Mouse (Mus musculus) c-Kit-negative CD71-positive TER-119-positive erythroid progenitor cells, embryonic 14.5 days (primary cell): ENCODE results near the gene Cttnbp2.

ENCODE experiments used
- DNase-seq: peaks from one replicate; pipeline ENCODE4 v3.0.0-alpha.2; 2013; ENCODE audit warnings: low read depth, low spot score

Gene Cttnbp2

GRCm38 (mm10) chr6:18467777-18468176, 46.9 kb downstream of the Cttnbp2 start:
- DNase-seq: no peak

GRCm38 (mm10) chr6:18466227-18466626, 48.4 kb downstream of the Cttnbp2 start:
- DNase-seq: no peak

GRCm38 (mm10) chr6:18465626-18466025, 49.0 kb downstream of the Cttnbp2 start:
- DNase-seq: no peak

GRCm38 (mm10) chr6:18459657-18460056, 55.0 kb downstream of the Cttnbp2 start:
- no peak for DNase-seq

- DNase-seq: no peak
Measured at GRCm38 (mm10) chr6:18450551-18451193, 64.0 kb downstream of the Cttnbp2 start.

GRCm38 (mm10) chr6:18448078-18448477, 66.6 kb downstream of the Cttnbp2 start:
- no peak for DNase-seq

GRCm38 (mm10) chr6:18446917-18447316, 67.7 kb downstream of the Cttnbp2 start:
- no peak for DNase-seq

GRCm38 (mm10) chr6:18446359-18446758, 68.3 kb downstream of the Cttnbp2 start:
- DNase-seq: no peak

- no peak for DNase-seq
Measured at GRCm38 (mm10) chr6:18445747-18446146, 68.9 kb downstream of the Cttnbp2 start.

GRCm38 (mm10) chr6:18442303-18442702, 72.3 kb downstream of the Cttnbp2 start:
- no peak for DNase-seq

- no peak for DNase-seq
Measured at GRCm38 (mm10) chr6:18440918-18441532, 73.6 kb downstream of the Cttnbp2 start.

GRCm38 (mm10) chr6:18436127-18436812, 78.4 kb downstream of the Cttnbp2 start:
- no peak for DNase-seq

- peak; percentile 63 for DNase-seq
Measured at GRCm38 (mm10) chr6:18434828-18435531, 79.7 kb downstream of the Cttnbp2 start.

- DNase-seq: no peak
Measured at GRCm38 (mm10) chr6:18434355-18434754, 80.3 kb downstream of the Cttnbp2 start.

GRCm38 (mm10) chr6:18432362-18432761, 82.3 kb downstream of the Cttnbp2 start:
- DNase-seq: no peak

- DNase-seq: no peak
Measured at GRCm38 (mm10) chr6:18431891-18432290, 82.8 kb downstream of the Cttnbp2 start.

GRCm38 (mm10) chr6:18430062-18430461, 84.6 kb downstream of the Cttnbp2 start:
- DNase-seq: no peak

GRCm38 (mm10) chr6:18424822-18425221, 89.8 kb downstream of the Cttnbp2 start:
- no peak for DNase-seq

GRCm38 (mm10) chr6:18424367-18424766, 90.3 kb downstream of the Cttnbp2 start:
- DNase-seq: no peak

- DNase-seq: no peak
Measured at GRCm38 (mm10) chr6:18423112-18423511, 91.5 kb downstream of the Cttnbp2 start.

- DNase-seq: no peak
Measured at GRCm38 (mm10) chr6:18421561-18421960, 93.1 kb downstream of the Cttnbp2 start.

- DNase-seq: no peak
Measured at GRCm38 (mm10) chr6:18420660-18421059, 94.0 kb downstream of the Cttnbp2 start.
